Mouse (Mus musculus) liver, embryonic 15.5 days (tissue): Measurements from ENCODE around the gene Rps6ka2. TPM values are rescaled to one million over a fixed set of nuclear protein-coding genes. Genes with fewer than 3 reads are reported as not detected.

ENCODE experiments used
- ATAC-seq: fragments of 200-750 bp; cut with Nextera tagmentation; 2 replicates; pipeline ENCODE4 v1.8.0; 2017; ENCODE audit warnings: moderate number of reproducible peaks, mild to moderate bottlenecking, moderate library complexity; ENCODE audit not compliant: insufficient read depth
- H3K27ac ChIP-seq: fragments of 300-500 bp; sonication (generic); replicated peaks from 2 replicates; pipeline ENCODE4 v1.5.1; 2015; ENCODE audit warnings: mild to moderate bottlenecking, inconsistent platforms
- H3K27me3 ChIP-seq: fragments of 300-500 bp; sonication (generic); 2 replicates; pipeline ENCODE4 v1.6.1; 2015; ENCODE audit warnings: mild to moderate bottlenecking, inconsistent platforms
- H3K36me3 ChIP-seq: fragments of 300-500 bp; sonication (generic); replicated peaks from 2 replicates; pipeline ENCODE4 v1.6.1; 2015; ENCODE audit warnings: moderate library complexity, mild to moderate bottlenecking, inconsistent platforms
- H3K4me1 ChIP-seq: fragments of 300-500 bp; sonication (generic); replicated peaks from 2 replicates; pipeline ENCODE4 v1.6.1; 2015; ENCODE audit warnings: inconsistent platforms
- H3K4me2 ChIP-seq: fragments of 300-500 bp; sonication (generic); 2 replicates; pipeline ENCODE4 v1.6.1; 2015; ENCODE audit warnings: moderate library complexity, mild to moderate bottlenecking, inconsistent platforms
- H3K4me3 ChIP-seq: fragments of 300-500 bp; sonication (generic); replicated peaks from 2 replicates; pipeline ENCODE4 v1.5.1; 2015; ENCODE audit warnings: mild to moderate bottlenecking, inconsistent platforms
- H3K9ac ChIP-seq: fragments of 300-500 bp; sonication (generic); 2 replicates; pipeline ENCODE4 v1.6.1; 2015; ENCODE audit warnings: moderate library complexity, mild to moderate bottlenecking, inconsistent platforms
- H3K9me3 ChIP-seq: fragments of 300-500 bp; sonication (generic); replicated peaks from 2 replicates; pipeline ENCODE4 v1.6.1; 2016; ENCODE audit warnings: inconsistent platforms
- WGBS: fragments of 180-500 bp; shearing (Covaris S2); methylation state at CpG from one replicate; pipeline ENCODE4 v1.1.7; 2015; ENCODE audit warnings: mixed read lengths; ENCODE audit not compliant: insufficient replicate concordance; 5-methylcytosine and 5-hydroxymethylcytosine counted together
- polyA plus RNA-seq: library from polyadenylated mRNA; unstranded; fragments of >200 nt; fragmentation: Nextera tagmentation; extraction: Ambion mirVana; gene quantifications from 2 replicates; pipeline ENCODE4 v1.2.1, GENCODE M21; 2015

Gene Rps6ka2
- polyA plus RNA-seq, 1 experiment from 2014 or later: 1.1 TPM

DNA sequence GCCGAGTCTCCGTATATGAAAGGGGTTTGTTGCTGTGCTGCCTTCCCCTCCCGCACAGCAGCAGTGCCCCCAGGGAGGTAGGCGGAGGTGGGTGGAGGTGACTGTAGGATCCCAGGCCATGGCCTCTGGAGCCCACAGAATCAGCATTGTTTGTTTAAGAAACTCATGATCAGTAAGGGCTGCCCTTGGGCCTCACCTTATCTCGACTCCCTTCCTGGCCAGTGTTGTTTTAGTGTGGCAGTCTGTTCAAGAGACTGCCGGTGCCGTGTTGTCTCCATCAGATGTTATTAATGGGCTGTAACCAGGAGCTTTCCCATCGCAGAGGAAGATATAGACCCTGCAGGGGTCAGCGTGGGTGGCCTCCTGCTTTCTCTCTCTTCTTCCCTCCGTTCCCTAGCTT is 90.4 kb downstream of the Rps6ka2 start:
- Histone ChIP-seq H3K9ac (no peak overlapping the region), H3K4me3 (no peak overlapping the region), H3K27me3 (no peaks in the 10 kb centered on the region), H3K36me3 (no peaks in the 10 kb centered on the region), H3K9me3 (no peaks in the 10 kb centered on the region), H3K27ac (no peak overlapping the region), H3K4me1 (peaks cover 3% of the 10 kb centered on the region; the same call in 1 of the 2 replicates), H3K4me2 (no peak overlapping the region)
- ATAC-seq: peak; percentile 15; the same call in 1 of the 2 replicates
- WGBS: 25% methylated on average over 10 of the region's 10 CpGs

DNA sequence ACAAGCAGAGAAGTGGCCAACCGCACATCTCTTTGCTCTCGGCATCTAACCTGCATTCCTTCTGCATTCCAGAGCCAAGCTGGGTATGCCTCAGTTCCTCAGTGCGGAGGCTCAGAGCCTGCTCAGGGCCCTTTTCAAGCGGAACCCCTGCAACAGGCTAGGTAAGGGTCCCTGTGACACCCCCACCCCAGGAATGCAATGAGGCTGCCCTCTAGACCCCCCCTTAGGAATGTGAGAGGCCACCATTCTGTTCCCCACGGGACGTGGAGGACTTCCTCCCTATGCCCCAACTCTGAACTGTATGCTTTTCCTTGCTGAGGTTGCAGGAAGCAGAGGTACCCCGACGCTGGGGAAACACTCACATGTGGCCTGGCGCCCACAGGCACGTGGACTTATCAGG is 92.1 kb downstream of the Rps6ka2 start:
- Histone ChIP-seq H3K4me3 (no peak overlapping the region), H3K9me3 (no peaks in the 10 kb centered on the region), H3K27me3 (no peaks in the 10 kb centered on the region), H3K4me1 (peaks cover 3% of the 10 kb centered on the region; the same call in 1 of the 2 replicates), H3K9ac (no peak overlapping the region), H3K27ac (no peak overlapping the region), H3K4me2 (no peak overlapping the region), H3K36me3 (no peaks in the 10 kb centered on the region)
- 37% methylated on average over 10 of the region's 10 CpGs for WGBS
- no peak for ATAC-seq

GRCm38 (mm10) chr17:7262620-7263019 is 92.7 kb downstream of the Rps6ka2 start:
- Histone ChIP-seq H3K4me2 (no peak overlapping the region), H3K9me3 (no peaks in the 10 kb centered on the region), H3K4me3 (no peak overlapping the region), H3K27ac (no peak overlapping the region), H3K36me3 (no peaks in the 10 kb centered on the region), H3K4me1 (peaks cover 3% of the 10 kb centered on the region; the same call in 1 of the 2 replicates), H3K27me3 (no peaks in the 10 kb centered on the region), H3K9ac (no peak overlapping the region)
- WGBS: 74% methylated on average over 4 of the region's 4 CpGs
- no peak for ATAC-seq

DNA sequence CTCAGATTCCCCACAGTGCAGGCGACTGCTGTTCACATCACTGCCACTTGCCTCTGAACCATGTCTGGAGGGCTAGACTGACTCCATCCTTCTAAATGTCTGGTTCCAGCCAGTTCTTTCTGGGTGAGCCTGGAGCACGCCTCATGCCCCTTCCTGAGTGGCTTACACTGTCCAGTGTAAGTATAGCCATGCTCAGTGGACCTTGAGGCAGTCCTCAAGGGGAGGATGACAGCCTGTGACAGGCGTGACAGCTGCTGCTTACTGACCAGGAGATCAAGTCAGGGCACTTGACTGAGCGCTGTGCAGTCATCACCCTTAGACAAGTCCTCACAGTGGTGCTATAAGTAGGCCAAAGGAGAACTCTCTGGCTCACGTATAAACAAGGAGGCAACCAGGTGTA is 94.7 kb downstream of the Rps6ka2 start:
- ATAC-seq: no peak
- Histone ChIP-seq H3K4me2 (no peak overlapping the region), H3K36me3 (no peaks in the 10 kb centered on the region), H3K9me3 (no peaks in the 10 kb centered on the region), H3K4me1 (peaks cover 3% of the 10 kb centered on the region; the same call in 1 of the 2 replicates), H3K9ac (no peak overlapping the region), H3K4me3 (no peak overlapping the region), H3K27ac (no peak overlapping the region), H3K27me3 (no peaks in the 10 kb centered on the region)
- 59% methylated on average over 5 of the region's 5 CpGs for WGBS

DNA sequence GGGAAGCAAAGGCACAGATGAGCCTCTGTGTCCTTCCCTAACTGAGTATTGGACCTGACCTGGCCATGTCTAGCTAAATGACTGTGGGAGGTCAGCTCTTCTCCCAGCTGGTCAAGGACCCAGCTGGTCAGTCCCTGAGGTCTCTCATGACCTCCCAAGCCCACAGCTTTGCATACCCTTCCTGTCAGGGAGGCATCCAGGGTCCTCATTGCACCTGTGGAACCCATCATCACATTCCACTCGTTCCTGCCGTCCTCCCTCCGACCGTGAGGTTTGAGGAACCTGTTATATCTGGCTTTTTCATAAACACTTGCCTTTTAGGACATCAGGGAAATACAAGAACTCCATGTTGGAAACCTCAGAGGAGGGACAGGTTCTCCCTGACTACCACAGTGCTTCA is 95.4 kb downstream of the Rps6ka2 start:
- peaks cover 3% of the 10 kb centered on the region; the same call in 1 of the 2 replicates for H3K4me1 ChIP-seq
- no peaks in the 10 kb centered on the region for H3K36me3 ChIP-seq
- 56% methylated on average over 4 of the region's 4 CpGs for WGBS
- no peak overlapping the region for H3K4me2 ChIP-seq
- H3K4me3 ChIP-seq: no peak overlapping the region
- no peak for ATAC-seq
- no peak overlapping the region for H3K27ac ChIP-seq
- no peak overlapping the region for H3K9ac ChIP-seq
- no peaks in the 10 kb centered on the region for H3K27me3 ChIP-seq
- no peaks in the 10 kb centered on the region for H3K9me3 ChIP-seq

GRCm38 (mm10) chr17:7265705-7266368 is 95.9 kb downstream of the Rps6ka2 start:
- WGBS: 38% methylated on average over 12 of the region's 12 CpGs
- no peak overlapping the region for H3K9ac ChIP-seq
- H3K27me3 ChIP-seq: no peaks in the 10 kb centered on the region
- no peak for ATAC-seq
- no peak overlapping the region for H3K4me3 ChIP-seq
- H3K4me1 ChIP-seq: no peaks in the 10 kb centered on the region
- no peak overlapping the region for H3K4me2 ChIP-seq
- no peaks in the 10 kb centered on the region for H3K36me3 ChIP-seq
- no peaks in the 10 kb centered on the region for H3K9me3 ChIP-seq
- no peak overlapping the region for H3K27ac ChIP-seq

GRCm38 (mm10) chr17:7267843-7268242 is 97.9 kb downstream of the Rps6ka2 start:
- H3K4me2 ChIP-seq: no peak overlapping the region
- WGBS: 39% methylated on average over 2 of the region's 2 CpGs
- no peak overlapping the region for H3K4me3 ChIP-seq
- no peaks in the 10 kb centered on the region for H3K4me1 ChIP-seq
- no peaks in the 10 kb centered on the region for H3K36me3 ChIP-seq
- no peak overlapping the region for H3K9ac ChIP-seq
- no peaks in the 10 kb centered on the region for H3K27me3 ChIP-seq
- ATAC-seq: no peak
- H3K9me3 ChIP-seq: no peaks in the 10 kb centered on the region
- H3K27ac ChIP-seq: no peak overlapping the region

GRCm38 (mm10) chr17:7269151-7269806 is 99.4 kb downstream of the Rps6ka2 start:
- 40% methylated on average over 12 of the region's 12 CpGs for WGBS
- H3K27me3 ChIP-seq: no peaks in the 10 kb centered on the region

DNA sequence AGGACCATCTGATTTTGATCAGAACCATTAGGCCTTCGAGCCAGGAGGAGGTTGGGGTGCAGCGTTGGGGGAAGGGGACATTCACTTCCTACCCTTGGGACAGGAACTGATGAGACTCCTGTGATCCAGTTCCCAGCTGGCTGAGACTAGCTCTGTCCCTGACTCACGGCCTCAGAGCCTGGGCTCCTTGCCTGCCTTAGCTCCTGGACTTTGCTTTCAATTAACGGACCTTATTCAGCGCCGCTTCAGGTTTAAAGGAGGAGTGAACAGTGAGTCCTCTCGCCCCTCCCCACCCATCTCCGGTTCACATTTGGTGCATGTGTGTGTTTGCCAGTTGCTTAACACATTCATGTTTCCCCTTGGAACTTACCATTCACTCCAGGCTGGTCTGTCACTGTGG is 100.6 kb downstream of the Rps6ka2 start:
- H3K4me2 ChIP-seq: no peak overlapping the region
- H3K9me3 ChIP-seq: no peaks in the 10 kb centered on the region
- no peak for ATAC-seq
- no peaks in the 10 kb centered on the region for H3K36me3 ChIP-seq
- WGBS: 61% methylated on average over 8 of the region's 8 CpGs
- H3K4me3 ChIP-seq: no peak overlapping the region
- H3K9ac ChIP-seq: no peak overlapping the region
- no peaks in the 10 kb centered on the region for H3K27me3 ChIP-seq
- no peak overlapping the region for H3K27ac ChIP-seq
- H3K4me1 ChIP-seq: no peaks in the 10 kb centered on the region

More at GRCm38 (mm10) chr17:7269151-7269806, 99.4 kb downstream of the Rps6ka2 start:
- no peak for ATAC-seq
- no peak overlapping the region for H3K9ac ChIP-seq
- no peak overlapping the region for H3K4me2 ChIP-seq
- no peaks in the 10 kb centered on the region for H3K9me3 ChIP-seq
- H3K4me1 ChIP-seq: no peaks in the 10 kb centered on the region
- H3K27ac ChIP-seq: no peak overlapping the region
- H3K36me3 ChIP-seq: no peaks in the 10 kb centered on the region
- no peak overlapping the region for H3K4me3 ChIP-seq

GRCm38 (mm10) chr17:7271522-7272134 is 101.7 kb downstream of the Rps6ka2 start:
- 54% methylated on average over 10 of the region's 10 CpGs for WGBS
- H3K36me3 ChIP-seq: no peaks in the 10 kb centered on the region

GRCm38 (mm10) chr17:7273054-7273453 is 103.1 kb downstream of the Rps6ka2 start:
- Histone ChIP-seq H3K4me3 (no peak overlapping the region), H3K4me1 (no peaks in the 10 kb centered on the region), H3K4me2 (no peak overlapping the region; the same call in 1 of the 2 replicates), H3K27me3 (no peaks in the 10 kb centered on the region), H3K9me3 (no peaks in the 10 kb centered on the region), H3K9ac (no peak overlapping the region), H3K36me3 (no peaks in the 10 kb centered on the region), H3K27ac (no peak overlapping the region)
- WGBS: 58% methylated on average over 9 of the region's 9 CpGs
- no peak for ATAC-seq

More at GRCm38 (mm10) chr17:7271522-7272134, 101.7 kb downstream of the Rps6ka2 start:
- no peak for ATAC-seq
- Histone ChIP-seq H3K4me1 (no peaks in the 10 kb centered on the region), H3K4me2 (no peak overlapping the region), H3K27me3 (no peaks in the 10 kb centered on the region), H3K9ac (no peak overlapping the region), H3K4me3 (no peak overlapping the region), H3K9me3 (no peaks in the 10 kb centered on the region), H3K27ac (no peak overlapping the region)
